Mouse (Mus musculus) G1E (cell line): ENCODE measurements around the gene Smim5. TPM values are rescaled to one million over a fixed set of nuclear protein-coding genes. Genes with fewer than 3 reads are reported as not detected.

ENCODE experiments used
- ATAC-seq: 2 replicates; pipeline ENCODE4 v1.8.0; 2016; ENCODE audit warnings: mild to moderate bottlenecking; ENCODE audit not compliant: insufficient number of reproducible peaks, poor library complexity, low FRiP score, severe bottlenecking; ENCODE audit errors: extremely low read depth
- DNase-seq: peaks from one replicate; pipeline ENCODE4 v3.0.0; 2012; ENCODE audit warnings: low spot score
- H3K27me3 ChIP-seq: 2 replicates; pipeline ENCODE4 v1.6.1; 2012; ENCODE audit warnings: mild to moderate bottlenecking, low read length, inconsistent platforms; ENCODE audit not compliant: insufficient read depth
- H3K36me3 ChIP-seq: replicated peaks from 2 replicates; pipeline ENCODE3; 2012; ENCODE audit warnings: mild to moderate bottlenecking, inconsistent platforms
- H3K4me1 ChIP-seq: 2 replicates; pipeline ENCODE4 v1.6.1; 2012; ENCODE audit warnings: low read depth, low read length, inconsistent platforms, mixed read lengths; ENCODE audit not compliant: insufficient read depth
- H3K4me3 ChIP-seq: 2 replicates; pipeline ENCODE4 v1.5.1; 2012; ENCODE audit warnings: low read depth, mild to moderate bottlenecking, inconsistent platforms, low read length, moderate library complexity, mixed read lengths
- H3K9me3 ChIP-seq: replicated peaks from 2 replicates; pipeline ENCODE4 v1.6.1; 2012; ENCODE audit warnings: inconsistent platforms
- CTCF ChIP-seq: IDR thresholded peaks from 2 replicates; pipeline ENCODE4 v1.5.1; 2012; ENCODE audit warnings: low read depth, low read length, inconsistent platforms, mixed read lengths
- GATA1 ChIP-seq: IDR thresholded peaks from 2 replicates; pipeline ENCODE4 v1.6.1; 2012; ENCODE audit warnings: borderline replicate concordance, low read length, inconsistent platforms, mixed read lengths
- GATA2 ChIP-seq: IDR thresholded peaks from 2 replicates; pipeline ENCODE4 v1.6.1; 2012; ENCODE audit warnings: low read depth, low read length, inconsistent platforms, borderline replicate concordance
- POLR2AphosphoS5 ChIP-seq: IDR thresholded peaks from 2 replicates; pipeline ENCODE4 v1.6.1; 2012; ENCODE audit warnings: low read depth, low read length, inconsistent platforms; ENCODE audit not compliant: insufficient replicate concordance
- TAL1 ChIP-seq: conservative IDR thresholded peaks from 2 replicates; pipeline ENCODE4 v1.6.1; 2012; ENCODE audit warnings: low read depth, low read length, inconsistent platforms, mixed read lengths
- polyA plus RNA-seq: library from polyadenylated mRNA; stranded (reverse); fragments of >175 nt; gene quantifications from 2 replicates; pipeline ENCODE4 v1.2.3, GENCODE M21; 2012
- total RNA-seq, 2 experiments: library from RNA; stranded (forward) in 1 of 2; stranded (reverse) in 1 of 2; fragments of 200-1000 nt in 1 of 2; fragments of >200 nt in 1 of 2; fragmentation: Nextera tagmentation in 1 of 2; gene quantifications; 2 replicates each; pipeline ENCODE4 v1.2.3; 2014 to 2017

The Smim5 gene
- total and polyA plus RNA-seq, 3 experiments: 11.7 to 30.0 (median 14.7) TPM

GRCm38 (mm10) chr11:115916579-115916978 lies 16.8 kb downstream of the Smim5 start:
- Histone ChIP-seq H3K4me3 (no peak overlapping the region), H3K9me3 (no peaks in the 10 kb centered on the region), H3K4me1 (peaks cover 27% of the 10 kb centered on the region), H3K27me3 (no peaks in the 10 kb centered on the region), H3K36me3 (peaks cover 87% of the 10 kb centered on the region)
- no peak for TF ChIP-seq CTCF
- TF ChIP-seq GATA1: no peak
- no peak for TF ChIP-seq GATA2
- TF ChIP-seq TAL1: no peak
- TF ChIP-seq POLR2AphosphoS5: no peak
- ATAC-seq: no peak
- DNase-seq: no peak

- H3K4me1 ChIP-seq: peaks cover 17% of the 10 kb centered on the region
- peaks cover 86% of the 10 kb centered on the region for H3K36me3 ChIP-seq
- no peak overlapping the region for H3K4me3 ChIP-seq
- H3K9me3 ChIP-seq: no peaks in the 10 kb centered on the region
- ATAC-seq (no peak), DNase-seq (no peak)
- no peaks in the 10 kb centered on the region for H3K27me3 ChIP-seq
- no peak for TF ChIP-seq POLR2AphosphoS5
- TF ChIP-seq GATA2: no peak
- no peak for TF ChIP-seq CTCF
- no peak for TF ChIP-seq TAL1
- TF ChIP-seq GATA1: no peak
These were observed 18.9 kb downstream of the Smim5 start for GRCm38 (mm10) chr11:115918637-115919036.

GRCm38 (mm10) chr11:115919073-115919472 lies 19.3 kb downstream of the Smim5 start:
- Histone ChIP-seq H3K36me3 (peaks cover 86% of the 10 kb centered on the region), H3K4me1 (peaks cover 17% of the 10 kb centered on the region), H3K27me3 (no peaks in the 10 kb centered on the region), H3K9me3 (no peaks in the 10 kb centered on the region), H3K4me3 (no peak overlapping the region)
- ATAC-seq (no peak), DNase-seq (no peak)
- TF ChIP-seq GATA2 (no peak), TAL1 (no peak), POLR2AphosphoS5 (no peak), GATA1 (no peak), CTCF (no peak)

GRCm38 (mm10) chr11:115920110-115920818 lies 20.5 kb downstream of the Smim5 start:
- Histone ChIP-seq H3K36me3 (peaks cover 86% of the 10 kb centered on the region), H3K4me3 (no peak overlapping the region)

GRCm38 (mm10) chr11:115921986-115922385 lies 22.2 kb downstream of the Smim5 start:
- Histone ChIP-seq H3K9me3 (no peaks in the 10 kb centered on the region), H3K27me3 (no peaks in the 10 kb centered on the region), H3K36me3 (peaks cover 78% of the 10 kb centered on the region), H3K4me1 (peaks cover 3% of the 10 kb centered on the region; the same call in 1 of the 2 replicates), H3K4me3 (no peak overlapping the region)
- DNase-seq (no peak), ATAC-seq (no peak)
- TF ChIP-seq TAL1 (no peak), GATA1 (no peak), CTCF (no peak), GATA2 (no peak), POLR2AphosphoS5 (no peak)

More at GRCm38 (mm10) chr11:115920110-115920818, 20.5 kb downstream of the Smim5 start:
- Histone ChIP-seq H3K4me1 (peaks cover 12% of the 10 kb centered on the region), H3K27me3 (no peaks in the 10 kb centered on the region), H3K9me3 (no peaks in the 10 kb centered on the region)
- no peak for TF ChIP-seq GATA1
- TF ChIP-seq CTCF: peak; percentile 78
- no peak for ATAC-seq
- no peak for DNase-seq

- H3K36me3 ChIP-seq: peaks cover 64% of the 10 kb centered on the region
- no peak for DNase-seq
These were observed 29.3 kb downstream of the Smim5 start for GRCm38 (mm10) chr11:115929031-115929430.

GRCm38 (mm10) chr11:115929818-115930217 lies 30.1 kb downstream of the Smim5 start:
- Histone ChIP-seq H3K4me1 (peaks cover 27% of the 10 kb centered on the region), H3K4me3 (no peak overlapping the region), H3K27me3 (no peaks in the 10 kb centered on the region), H3K9me3 (no peaks in the 10 kb centered on the region), H3K36me3 (peaks cover 60% of the 10 kb centered on the region)
- DNase-seq (no peak), ATAC-seq (no peak)
- TF ChIP-seq GATA2 (no peak), TAL1 (no peak), POLR2AphosphoS5 (no peak), CTCF (no peak), GATA1 (no peak)

More at GRCm38 (mm10) chr11:115929031-115929430, 29.3 kb downstream of the Smim5 start:
- H3K4me1 ChIP-seq: peaks cover 20% of the 10 kb centered on the region
- TF ChIP-seq CTCF: no peak
- TF ChIP-seq GATA2: no peak
- TF ChIP-seq TAL1: no peak
- TF ChIP-seq GATA1: no peak
- TF ChIP-seq POLR2AphosphoS5: no peak
- ATAC-seq: no peak
- no peaks in the 10 kb centered on the region for H3K9me3 ChIP-seq
- H3K27me3 ChIP-seq: no peaks in the 10 kb centered on the region
- no peak overlapping the region for H3K4me3 ChIP-seq
